Mouse (Mus musculus): ENCODE data around the gene Zmiz1. TPM values are rescaled to one million over a fixed set of nuclear protein-coding genes. Genes with fewer than 3 reads are reported as not detected.

The Zmiz1 gene
- polyA plus RNA-seq, 1 experiment = 54.1 TPM

- no peaks in the 10 kb centered on the region for H3K9me3 ChIP-seq
- no peak for TF ChIP-seq GATA1 (IDR thresholded peaks at IDR 0.05; ENCODE audit: borderline replicate concordance, low read length)
- TF ChIP-seq FLI1 (IDR thresholded peaks at IDR 0.05; ENCODE audit: low read length) = no peak
- H3K27me3 ChIP-seq (replicated peaks) = no peaks in the 10 kb centered on the region
- H3K4me1 ChIP-seq = peaks cover 61% of the 10 kb centered on the region
- H3K4me3 ChIP-seq (replicated peaks) = peak overlapping the region; percentile 19
- H3K36me3 ChIP-seq (replicated peaks; ENCODE audit: low read length) = peaks cover 97% of the 10 kb centered on the region
Observed at GRCm38 (mm10) chr14:25646161-25646621, 187.2 kb downstream of the Zmiz1 start.

GRCm38 (mm10) chr14:25651131-25651530 lies 192.1 kb downstream of the Zmiz1 start:
- Histone ChIP-seq H3K9me3 (no peaks in the 10 kb centered on the region), H3K4me3 (replicated peaks) (no peak overlapping the region), H3K27me3 (replicated peaks) (no peaks in the 10 kb centered on the region), H3K36me3 (replicated peaks; ENCODE audit: low read length) (peaks cover 100% of the 10 kb centered on the region), H3K4me1 (peaks cover 13% of the 10 kb centered on the region)
- TF ChIP-seq GATA1 (IDR thresholded peaks at IDR 0.05; ENCODE audit: borderline replicate concordance, low read length) = no peak
- TF ChIP-seq FLI1 (IDR thresholded peaks at IDR 0.05; ENCODE audit: low read length) = no peak

GRCm38 (mm10) chr14:25651905-25652304 lies 192.9 kb downstream of the Zmiz1 start:
- H3K27me3 ChIP-seq (replicated peaks) = no peaks in the 10 kb centered on the region
- peaks cover 5% of the 10 kb centered on the region for H3K4me1 ChIP-seq
- peaks cover 100% of the 10 kb centered on the region for H3K36me3 ChIP-seq (replicated peaks; ENCODE audit: low read length)
- no peaks in the 10 kb centered on the region for H3K9me3 ChIP-seq
- H3K4me3 ChIP-seq (replicated peaks) = no peak overlapping the region
- TF ChIP-seq FLI1 (IDR thresholded peaks at IDR 0.05; ENCODE audit: low read length) (no peak), GATA1 (IDR thresholded peaks at IDR 0.05; ENCODE audit: borderline replicate concordance, low read length) (no peak)

GRCm38 (mm10) chr14:25654401-25655197 lies 195.6 kb downstream of the Zmiz1 start:
- Histone ChIP-seq H3K36me3 (replicated peaks; ENCODE audit: low read length) (peaks cover 100% of the 10 kb centered on the region), H3K9me3 (no peaks in the 10 kb centered on the region), H3K4me1 (no peaks in the 10 kb centered on the region; the same call in 1 of the 2 replicates), H3K27me3 (replicated peaks) (no peaks in the 10 kb centered on the region), H3K4me3 (replicated peaks) (no peak overlapping the region)
- no peak for TF ChIP-seq FLI1 (IDR thresholded peaks at IDR 0.05; ENCODE audit: low read length)

- no peak overlapping the region for H3K4me3 ChIP-seq (replicated peaks)
- no peaks in the 10 kb centered on the region for H3K9me3 ChIP-seq
- peaks cover 100% of the 10 kb centered on the region for H3K36me3 ChIP-seq (replicated peaks; ENCODE audit: low read length)
- no peaks in the 10 kb centered on the region for H3K27me3 ChIP-seq (replicated peaks)
- TF ChIP-seq GATA1 (IDR thresholded peaks at IDR 0.05; ENCODE audit: borderline replicate concordance, low read length) (no peak), FLI1 (IDR thresholded peaks at IDR 0.05; ENCODE audit: low read length) (no peak)
- H3K4me1 ChIP-seq = peaks cover 14% of the 10 kb centered on the region
Observed at GRCm38 (mm10) chr14:25660661-25661060, 201.7 kb downstream of the Zmiz1 start.

GRCm38 (mm10) chr14:25661185-25661920 lies 202.4 kb downstream of the Zmiz1 start:
- Histone ChIP-seq H3K4me1 (peaks cover 14% of the 10 kb centered on the region), H3K9me3 (no peaks in the 10 kb centered on the region), H3K27me3 (replicated peaks) (no peaks in the 10 kb centered on the region), H3K36me3 (replicated peaks; ENCODE audit: low read length) (peaks cover 100% of the 10 kb centered on the region), H3K4me3 (replicated peaks) (no peak overlapping the region)
- TF ChIP-seq GATA1 (IDR thresholded peaks at IDR 0.05; ENCODE audit: borderline replicate concordance, low read length) = no peak
- TF ChIP-seq FLI1 (IDR thresholded peaks at IDR 0.05; ENCODE audit: low read length) = no peak

GRCm38 (mm10) chr14:25663649-25664309 lies 204.8 kb downstream of the Zmiz1 start:
- H3K4me1 ChIP-seq = peaks cover 35% of the 10 kb centered on the region

GRCm38 (mm10) chr14:25664310-25664695 lies 205.3 kb downstream of the Zmiz1 start:
- Histone ChIP-seq H3K4me1 (peaks cover 40% of the 10 kb centered on the region), H3K9me3 (no peaks in the 10 kb centered on the region), H3K36me3 (replicated peaks; ENCODE audit: low read length) (peaks cover 91% of the 10 kb centered on the region), H3K27me3 (replicated peaks) (no peaks in the 10 kb centered on the region), H3K4me3 (replicated peaks) (no peak overlapping the region)
- TF ChIP-seq GATA1 (IDR thresholded peaks at IDR 0.05; ENCODE audit: borderline replicate concordance, low read length) (no peak), FLI1 (IDR thresholded peaks at IDR 0.05; ENCODE audit: low read length) (no peak)

More at GRCm38 (mm10) chr14:25663649-25664309, 204.8 kb downstream of the Zmiz1 start:
- Histone ChIP-seq H3K4me3 (replicated peaks) (no peak overlapping the region), H3K27me3 (replicated peaks) (no peaks in the 10 kb centered on the region), H3K36me3 (replicated peaks; ENCODE audit: low read length) (peaks cover 92% of the 10 kb centered on the region), H3K9me3 (no peaks in the 10 kb centered on the region)
- no peak for TF ChIP-seq FLI1 (IDR thresholded peaks at IDR 0.05; ENCODE audit: low read length)

GRCm38 (mm10) chr14:25665314-25665970 lies 206.5 kb downstream of the Zmiz1 start:
- peaks cover 51% of the 10 kb centered on the region for H3K4me1 ChIP-seq
- TF ChIP-seq GATA1 (IDR thresholded peaks at IDR 0.05; ENCODE audit: borderline replicate concordance, low read length) (no peak), FLI1 (IDR thresholded peaks at IDR 0.05; ENCODE audit: low read length) (no peak)
- no peaks in the 10 kb centered on the region for H3K27me3 ChIP-seq (replicated peaks)
- peaks cover 88% of the 10 kb centered on the region for H3K36me3 ChIP-seq (replicated peaks; ENCODE audit: low read length)
- H3K9me3 ChIP-seq = no peaks in the 10 kb centered on the region
- no peak overlapping the region for H3K4me3 ChIP-seq (replicated peaks)
